Mouse (Mus musculus) embryonic facial prominence, embryonic 14.5 days (tissue): Measurements from ENCODE around the gene Casp14. TPM values are rescaled to one million over a fixed set of nuclear protein-coding genes. Genes with fewer than 3 reads are reported as not detected.

Source experiments
- ATAC-seq: fragments of 200-750 bp; cut with Nextera tagmentation; 2 replicates; pipeline ENCODE4 v1.8.0; 2017; ENCODE audit warnings: low read depth, moderate number of reproducible peaks, moderate TSS enrichment
- DNase-seq: peaks from one replicate; pipeline ENCODE4 v3.0.0-alpha.2; 2015; ENCODE audit warnings: low spot score
- H3K27ac ChIP-seq: fragments of 300-500 bp; sonication (generic); replicated peaks from 2 replicates; pipeline ENCODE4 v1.5.1; 2014; ENCODE audit warnings: low read depth, mild to moderate bottlenecking, low read length, moderate library complexity
- H3K27me3 ChIP-seq: fragments of 300-500 bp; sonication (generic); replicated peaks from 2 replicates; pipeline ENCODE4 v1.6.1; 2014; ENCODE audit warnings: low read length; ENCODE audit not compliant: control insufficient read depth, insufficient read depth
- H3K36me3 ChIP-seq: fragments of 300-500 bp; sonication (generic); 2 replicates; pipeline ENCODE4 v1.6.1; 2014; ENCODE audit warnings: low read length, mixed read lengths; ENCODE audit not compliant: control insufficient read depth, insufficient read depth
- H3K4me1 ChIP-seq: fragments of 300-500 bp; sonication (generic); 2 replicates; pipeline ENCODE4 v1.6.1; 2014; ENCODE audit warnings: antibody characterized with exemption, low read length; ENCODE audit not compliant: control insufficient read depth, insufficient read depth
- H3K4me2 ChIP-seq: fragments of 300-500 bp; sonication (generic); 2 replicates; pipeline ENCODE4 v1.6.1; 2014; ENCODE audit warnings: low read depth, mild to moderate bottlenecking, low read length, moderate library complexity, mixed read lengths
- H3K4me3 ChIP-seq: fragments of 300-500 bp; sonication (generic); 2 replicates; pipeline ENCODE4 v1.5.1; 2014; ENCODE audit warnings: low read depth, mild to moderate bottlenecking, low read length
- H3K9ac ChIP-seq: fragments of 300-500 bp; sonication (generic); 2 replicates; pipeline ENCODE4 v1.6.1; 2014; ENCODE audit warnings: low read depth, mild to moderate bottlenecking, low read length, moderate library complexity, mixed read lengths
- H3K9me3 ChIP-seq: fragments of 300-500 bp; sonication (generic); 2 replicates; pipeline ENCODE4 v1.6.1; 2016; ENCODE audit warnings: low read length; ENCODE audit not compliant: control insufficient read depth
- WGBS: fragments of 180-500 bp; shearing (Covaris S2); extraction: QIAGEN DNeasy Blood & Tissue Kit; methylation state at CpG from one replicate; pipeline ENCODE4 v1.1.7; 2014; 5-methylcytosine and 5-hydroxymethylcytosine counted together
- polyA plus RNA-seq: library from polyadenylated mRNA; unstranded; fragments of >200 nt; fragmentation: Nextera tagmentation; extraction: Ambion mirVana; gene quantifications from 2 replicates; pipeline ENCODE4 v1.2.1, GENCODE M21; 2014

Gene Casp14
- polyA plus RNA-seq, 1 experiment from 2014 or later: 4.7 TPM

DNA sequence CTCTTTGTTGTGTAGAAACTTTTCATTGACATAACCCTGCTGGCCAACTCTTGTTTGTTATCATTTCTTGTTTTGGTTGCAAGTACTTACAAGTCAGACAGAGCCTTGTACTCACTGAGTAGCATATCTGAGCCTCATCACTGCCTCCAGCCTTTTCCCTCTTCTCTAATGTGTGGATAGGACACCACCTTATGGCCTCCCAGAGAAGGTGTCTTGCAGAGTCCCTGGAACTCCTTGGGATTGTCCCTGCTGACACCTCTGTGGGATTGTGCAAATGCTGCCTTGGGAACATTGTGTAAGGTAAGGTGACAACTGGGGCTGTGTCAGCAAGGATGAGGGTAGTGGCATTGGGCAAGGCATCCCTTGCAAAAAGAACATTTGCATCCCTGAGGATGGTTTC, 25.6 kb upstream of the Casp14 start:
- no peak overlapping the region for H3K4me2 ChIP-seq
- DNase-seq (no peak), ATAC-seq (no peak)
- no peaks in the 10 kb centered on the region for H3K9me3 ChIP-seq
- H3K27ac ChIP-seq: no peak overlapping the region
- H3K27me3 ChIP-seq: no peaks in the 10 kb centered on the region
- peaks cover 10% of the 10 kb centered on the region; the same call in 1 of the 2 replicates for H3K4me1 ChIP-seq
- H3K36me3 ChIP-seq: no peaks in the 10 kb centered on the region
- no peak overlapping the region for H3K4me3 ChIP-seq
- H3K9ac ChIP-seq: no peak overlapping the region

DNA sequence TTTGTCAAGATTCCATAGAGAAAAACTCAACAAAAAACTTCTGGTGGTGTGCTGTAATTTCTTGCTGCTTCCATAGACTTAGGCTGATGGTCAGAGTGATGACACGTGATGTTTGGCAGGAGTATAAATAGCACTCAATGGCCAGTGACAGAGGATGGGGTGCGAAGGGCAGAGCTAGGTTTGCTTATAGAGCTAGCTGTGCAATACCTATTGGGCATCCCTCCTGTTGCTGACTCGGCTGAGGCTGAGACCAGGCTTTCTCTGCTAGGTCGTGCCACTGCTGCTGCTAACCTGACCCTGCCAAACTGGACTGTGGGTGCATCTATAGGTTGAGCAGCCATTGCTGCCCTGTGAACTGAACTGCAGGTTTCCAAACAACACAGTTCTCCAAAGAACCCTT, 21.7 kb upstream of the Casp14 start:
- no peaks in the 10 kb centered on the region for H3K9me3 ChIP-seq
- ATAC-seq: no peak
- no peak overlapping the region for H3K4me3 ChIP-seq
- WGBS: 71% methylated on average over 4 of the region's 4 CpGs
- no peaks in the 10 kb centered on the region for H3K27me3 ChIP-seq
- DNase-seq: no peak
- no peak overlapping the region for H3K9ac ChIP-seq
- H3K4me1 ChIP-seq: no peaks in the 10 kb centered on the region
- H3K4me2 ChIP-seq: no peak overlapping the region
- no peak overlapping the region for H3K27ac ChIP-seq
- H3K36me3 ChIP-seq: no peaks in the 10 kb centered on the region

DNA sequence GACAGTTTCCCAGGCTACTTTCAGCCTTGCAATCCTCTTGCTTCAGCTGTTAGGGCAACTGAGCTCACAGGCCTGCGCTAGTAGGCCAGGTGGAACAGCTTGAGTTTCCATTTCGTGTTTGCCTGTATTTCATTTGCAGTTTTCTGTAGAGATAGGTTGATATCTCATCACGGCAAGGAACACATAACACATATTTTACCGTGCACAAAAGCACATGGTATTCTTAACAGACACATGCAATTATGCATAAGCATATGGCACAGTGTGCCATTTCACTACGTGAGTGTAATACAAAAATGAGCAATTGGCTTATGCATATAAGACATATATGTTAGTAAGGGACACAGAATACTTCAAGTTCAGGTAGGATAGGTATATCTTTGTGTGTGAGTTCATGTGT, 9.8 kb upstream of the Casp14 start:
- H3K4me3 ChIP-seq: no peak overlapping the region
- no peak overlapping the region for H3K4me2 ChIP-seq
- no peak overlapping the region for H3K27ac ChIP-seq
- H3K9ac ChIP-seq: no peak overlapping the region
- 77% methylated on average over 5 of the region's 5 CpGs for WGBS
- no peaks in the 10 kb centered on the region for H3K4me1 ChIP-seq
- H3K27me3 ChIP-seq: no peaks in the 10 kb centered on the region
- H3K36me3 ChIP-seq: no peaks in the 10 kb centered on the region
- DNase-seq (no peak), ATAC-seq (no peak)
- H3K9me3 ChIP-seq: no peaks in the 10 kb centered on the region

DNA sequence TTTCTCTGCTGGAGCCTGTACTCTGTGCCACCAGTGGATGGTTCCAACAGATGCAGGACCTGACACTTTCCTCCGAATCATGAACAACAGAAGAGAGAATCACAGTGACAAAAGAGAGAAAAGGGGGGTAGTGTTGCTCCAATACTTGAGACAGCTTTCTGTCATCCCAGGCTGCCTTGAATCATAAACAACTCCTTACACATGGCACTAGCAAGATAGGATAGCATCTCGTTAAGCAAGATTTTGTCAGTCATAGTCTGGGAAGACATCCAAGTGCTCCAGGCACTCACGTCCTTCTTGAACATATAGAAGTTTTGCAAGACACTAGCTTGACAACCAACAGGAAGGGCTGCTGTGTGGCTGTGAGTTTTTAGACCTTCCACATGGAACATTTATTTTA, 8.9 kb upstream of the Casp14 start:
- no peaks in the 10 kb centered on the region for H3K4me1 ChIP-seq
- no peaks in the 10 kb centered on the region for H3K27me3 ChIP-seq
- WGBS: 51% methylated on average over 3 of the region's 3 CpGs
- no peak overlapping the region for H3K4me2 ChIP-seq
- H3K36me3 ChIP-seq: no peaks in the 10 kb centered on the region
- H3K9ac ChIP-seq: no peak overlapping the region
- ATAC-seq: no peak
- no peak overlapping the region for H3K27ac ChIP-seq
- H3K4me3 ChIP-seq: no peak overlapping the region
- H3K9me3 ChIP-seq: no peaks in the 10 kb centered on the region
- DNase-seq: peak; percentile 67

DNA sequence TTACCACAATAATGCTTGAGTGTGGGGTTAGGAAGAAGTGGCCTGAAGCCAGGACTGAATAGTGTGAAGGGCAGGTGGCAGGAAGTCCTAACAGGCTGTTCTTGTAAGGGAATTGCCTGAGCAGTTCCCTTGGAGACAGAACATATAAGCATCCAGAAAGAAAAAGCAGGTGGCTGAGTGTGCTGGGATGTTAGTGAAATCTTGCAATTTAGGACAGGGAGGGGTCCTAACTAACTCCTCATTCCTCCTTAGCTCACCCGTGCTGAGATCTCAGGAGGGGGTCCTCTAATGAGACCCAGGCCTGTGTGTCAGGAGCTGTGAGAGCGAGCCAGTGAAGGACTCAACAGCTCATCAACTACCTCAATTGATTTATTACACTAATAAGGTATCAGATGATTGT, 5.3 kb upstream of the Casp14 start:
- no peak for DNase-seq

DNA sequence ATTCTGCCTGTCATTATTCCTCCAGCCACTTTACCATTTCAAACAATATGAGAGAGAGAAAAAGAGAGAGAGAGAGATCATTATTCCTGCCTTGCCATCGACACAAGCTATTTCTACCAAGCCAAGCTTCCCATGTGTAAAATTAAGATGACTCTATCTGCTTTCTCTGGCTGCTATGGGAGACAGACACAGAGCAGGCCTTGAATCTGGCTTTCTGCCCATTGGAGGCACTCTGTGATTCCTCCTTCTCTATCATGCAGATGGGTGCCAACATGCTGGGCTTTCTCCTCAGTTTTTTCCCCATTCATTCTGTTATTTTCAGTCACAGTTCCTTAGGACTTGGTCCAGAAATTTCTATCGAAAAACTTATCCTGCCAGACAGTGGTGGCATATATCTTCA, 4.6 kb upstream of the Casp14 start:
- no peaks in the 10 kb centered on the region for H3K27me3 ChIP-seq
- H3K4me3 ChIP-seq: no peak overlapping the region
- H3K27ac ChIP-seq: no peak overlapping the region
- H3K36me3 ChIP-seq: no peaks in the 10 kb centered on the region
- no peaks in the 10 kb centered on the region for H3K4me1 ChIP-seq
- 73% methylated on average over 2 of the region's 2 CpGs for WGBS
- H3K4me2 ChIP-seq: no peak overlapping the region
- DNase-seq (no peak), ATAC-seq (no peak)
- H3K9ac ChIP-seq: no peak overlapping the region
- H3K9me3 ChIP-seq: no peaks in the 10 kb centered on the region

More for the DNA sequence above, 5.3 kb upstream of the Casp14 start:
- Histone ChIP-seq H3K27ac (no peak overlapping the region), H3K4me3 (no peak overlapping the region), H3K4me2 (no peak overlapping the region), H3K27me3 (no peaks in the 10 kb centered on the region), H3K4me1 (no peaks in the 10 kb centered on the region), H3K9me3 (no peaks in the 10 kb centered on the region), H3K9ac (no peak overlapping the region), H3K36me3 (no peaks in the 10 kb centered on the region)
- no peak for ATAC-seq
- WGBS: 40% methylated on average over 2 of the region's 2 CpGs

DNA sequence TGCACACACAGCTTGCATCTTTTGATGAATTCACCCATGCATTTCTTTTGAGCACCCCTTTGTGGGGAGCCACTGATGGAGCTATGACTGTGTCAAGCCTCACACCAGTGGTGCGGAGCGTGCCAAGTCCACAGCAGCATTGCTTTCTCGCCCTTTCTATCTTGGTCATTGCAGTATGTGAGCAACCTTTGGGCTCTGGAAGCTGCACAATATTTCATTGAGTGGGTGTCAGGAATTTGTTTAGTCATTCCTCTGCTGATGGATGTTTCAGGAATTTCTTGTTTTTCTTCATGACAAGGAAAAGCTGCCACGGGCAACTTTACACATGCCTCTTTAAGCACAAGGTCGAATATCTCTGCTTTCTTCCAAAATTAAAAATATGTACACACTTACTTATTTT, 3.9 kb upstream of the Casp14 start:
- Histone ChIP-seq H3K27ac (no peak overlapping the region), H3K9me3 (no peaks in the 10 kb centered on the region), H3K4me1 (no peaks in the 10 kb centered on the region), H3K36me3 (no peaks in the 10 kb centered on the region), H3K27me3 (no peaks in the 10 kb centered on the region), H3K4me3 (no peak overlapping the region), H3K4me2 (no peak overlapping the region), H3K9ac (no peak overlapping the region)
- DNase-seq: no peak
- WGBS: 68% methylated on average over 5 of the region's 5 CpGs
- no peak for ATAC-seq

DNA sequence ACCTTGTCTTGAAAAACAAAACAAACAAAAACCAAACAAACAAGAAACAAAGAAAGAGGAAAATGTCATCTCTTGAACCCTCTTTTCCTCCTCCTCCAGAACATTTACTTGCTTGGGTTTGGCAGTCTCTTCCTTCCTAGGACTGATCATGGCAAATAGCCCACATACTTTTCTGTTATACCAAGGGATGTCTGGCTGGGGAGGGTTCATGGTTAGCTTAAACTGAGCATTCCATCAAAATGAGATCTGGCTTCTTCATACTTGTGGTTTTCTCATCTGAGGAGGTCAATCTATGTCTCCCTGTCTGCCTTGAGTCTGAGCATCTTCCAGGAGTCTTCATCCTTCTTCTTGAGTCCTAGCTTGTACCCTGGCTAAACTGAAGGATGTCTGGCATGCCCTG, 1.9 kb downstream of the Casp14 start:
- Histone ChIP-seq H3K27me3 (no peaks in the 10 kb centered on the region), H3K4me3 (no peak overlapping the region), H3K4me2 (no peak overlapping the region), H3K9me3 (no peaks in the 10 kb centered on the region), H3K4me1 (no peaks in the 10 kb centered on the region), H3K9ac (no peak overlapping the region), H3K36me3 (no peaks in the 10 kb centered on the region), H3K27ac (no peak overlapping the region)
- ATAC-seq (no peak), DNase-seq (no peak)

DNA sequence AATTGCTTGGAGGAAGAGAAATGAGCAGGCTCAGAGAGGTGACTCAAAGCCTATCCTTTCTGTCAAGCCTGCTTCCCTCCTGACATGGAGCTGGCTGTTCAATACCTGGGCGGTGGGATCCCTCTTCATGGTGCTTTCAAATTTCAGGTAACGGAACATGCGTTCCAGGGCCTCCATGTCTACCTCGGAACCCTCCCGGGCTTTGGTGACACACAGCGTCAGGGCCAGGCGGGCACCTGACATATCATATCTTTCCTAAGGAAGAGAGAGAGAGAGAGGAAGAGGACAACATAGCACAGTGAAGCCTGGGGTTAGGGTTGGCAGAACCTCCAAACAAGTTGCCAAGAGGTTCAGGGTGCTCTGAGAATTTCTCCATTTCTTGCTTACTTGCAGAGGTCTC, 2.9 kb downstream of the Casp14 start:
- ATAC-seq (no peak), DNase-seq (no peak)
- Histone ChIP-seq H3K9ac (no peak overlapping the region), H3K4me1 (no peaks in the 10 kb centered on the region), H3K27me3 (no peaks in the 10 kb centered on the region), H3K9me3 (no peaks in the 10 kb centered on the region), H3K36me3 (no peaks in the 10 kb centered on the region), H3K4me3 (no peak overlapping the region), H3K4me2 (no peak overlapping the region), H3K27ac (no peak overlapping the region)
- 89% methylated on average over 7 of the region's 7 CpGs for WGBS
